Mouse (Mus musculus) monocyte, adult 2 months (primary cell): Measurements from ENCODE around the gene Mtln.

ENCODE experiments used
- DNase-seq, 2 experiments: peaks; one replicate each; pipeline ENCODE4 v3.0.0; 2022; ENCODE audit warnings: low spot score in 2 of 2, low read depth in 1 of 2

The Mtln gene

GRCm38 (mm10) chr2:127757171-127757570 is 35.1 kb downstream of the Mtln start:
- no peak for DNase-seq

- no peak for DNase-seq
These were observed 38.2 kb downstream of the Mtln start for GRCm38 (mm10) chr2:127754113-127754512.

GRCm38 (mm10) chr2:127751849-127752610 is 40.3 kb downstream of the Mtln start:
- no peak for DNase-seq

GRCm38 (mm10) chr2:127749376-127749775 is 42.9 kb downstream of the Mtln start:
- no peak for DNase-seq

- no peak for DNase-seq
These were observed 44.0 kb downstream of the Mtln start for GRCm38 (mm10) chr2:127748316-127748715.

DNA sequence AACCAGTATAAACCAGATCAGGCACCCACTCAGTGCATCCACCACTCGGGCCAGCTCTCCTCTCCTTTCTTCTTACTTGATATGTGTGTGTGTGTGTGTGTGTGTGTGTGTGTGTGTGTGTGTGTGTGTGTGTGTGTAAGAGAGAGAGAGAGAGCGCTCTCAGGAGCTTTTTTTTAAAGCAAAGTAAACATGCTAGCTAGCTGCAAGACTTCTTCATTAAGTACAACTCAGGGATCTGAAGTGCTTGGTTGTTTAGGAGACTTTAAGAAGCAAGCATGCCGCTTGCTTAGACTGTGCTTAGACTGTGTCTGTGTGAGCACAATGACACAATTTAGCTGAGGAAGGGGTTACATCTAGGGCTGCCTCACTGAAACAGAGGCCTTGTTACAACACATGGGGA is 49.7 kb downstream of the Mtln start:
- no peak for DNase-seq
